Mouse (Mus musculus) T-helper 17 cell (primary cell): ENCODE data around the gene Wif1.

Experiments used
- in situ Hi-C, 2 experiments: fragments of 300-600 bp; cut with MboI, MseI; formaldehyde crosslinking; loops; 1 replicate in 1 of 2; 2 replicates in 1 of 2; pipeline ENCODE4 v1.15.1; 2025; ENCODE audit warnings: high pct_unique_total_duplicates in 2 of 2

Wif1 gene

DNA sequence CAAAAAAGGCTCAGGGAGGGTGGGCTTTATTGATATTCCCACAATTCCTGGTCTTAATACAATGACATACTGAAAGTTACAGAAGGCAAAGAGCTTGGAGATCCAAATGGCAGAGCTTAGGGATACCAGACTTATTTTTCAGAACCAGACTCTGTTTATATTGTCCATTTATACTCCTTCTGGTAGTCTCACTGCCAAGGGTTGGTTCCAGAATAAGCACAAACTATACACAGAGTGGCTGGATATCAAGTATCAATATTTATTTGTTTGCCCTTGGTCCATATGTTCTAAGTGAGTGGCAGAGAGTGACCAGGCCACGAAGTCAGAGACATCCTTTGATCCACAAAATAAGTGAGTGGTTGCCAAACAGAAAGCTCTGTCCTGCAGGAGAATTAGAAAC lies 34.2 kb downstream of the Wif1 start:
- in situ Hi-C loops = loop anchor here in 1 of 2 experiments (10.0 kb wide), 1 partner anchor 1827 kb away; no protein-coding TSS in a partner anchor

DNA sequence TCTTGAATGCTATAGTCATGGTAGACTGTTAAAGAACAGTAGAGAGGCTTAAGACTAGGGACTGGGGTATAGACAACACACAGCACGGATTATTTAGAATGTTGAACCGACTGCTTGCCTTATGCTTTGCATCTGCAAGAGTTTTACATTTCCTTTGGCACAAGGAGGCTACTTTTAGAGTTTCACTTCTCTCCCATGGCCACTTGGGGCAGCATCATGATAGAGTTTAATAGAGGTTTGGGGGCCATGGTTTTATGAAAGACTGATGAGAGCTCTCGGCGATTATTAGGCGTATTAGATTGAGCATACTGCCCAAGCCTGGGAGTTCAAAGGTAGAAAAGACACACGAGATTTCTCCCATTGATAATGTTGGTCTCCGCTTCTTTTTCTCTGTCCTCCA lies 37.0 kb downstream of the Wif1 start:
- in situ Hi-C loops = no loop called here

GRCm38 (mm10) chr10:121080500-121080899 lies 46.7 kb downstream of the Wif1 start:
- in situ Hi-C loops = no loop called here

DNA sequence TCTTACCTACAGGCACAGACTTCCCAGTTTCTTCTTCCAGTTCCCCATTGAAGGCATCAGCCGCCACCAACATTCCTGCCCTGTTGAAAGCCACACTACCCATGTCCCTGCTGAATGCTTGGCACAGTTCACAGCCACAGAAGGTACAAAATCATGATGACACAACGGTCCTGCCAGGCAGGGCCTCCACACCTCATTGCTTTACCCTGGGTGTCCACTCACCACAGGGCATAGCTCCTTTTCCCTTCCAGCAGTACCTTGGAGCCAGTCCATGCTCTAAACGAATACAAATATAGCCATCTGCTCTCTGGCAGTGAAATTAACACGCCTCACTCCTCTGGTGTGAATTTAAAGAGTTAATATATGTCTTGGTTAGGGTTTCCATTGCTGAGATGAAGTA lies 49.1 kb downstream of the Wif1 start:
- in situ Hi-C loops = no loop called here

GRCm38 (mm10) chr10:121083512-121083911 lies 49.8 kb downstream of the Wif1 start:
- in situ Hi-C loops = no loop called here

DNA sequence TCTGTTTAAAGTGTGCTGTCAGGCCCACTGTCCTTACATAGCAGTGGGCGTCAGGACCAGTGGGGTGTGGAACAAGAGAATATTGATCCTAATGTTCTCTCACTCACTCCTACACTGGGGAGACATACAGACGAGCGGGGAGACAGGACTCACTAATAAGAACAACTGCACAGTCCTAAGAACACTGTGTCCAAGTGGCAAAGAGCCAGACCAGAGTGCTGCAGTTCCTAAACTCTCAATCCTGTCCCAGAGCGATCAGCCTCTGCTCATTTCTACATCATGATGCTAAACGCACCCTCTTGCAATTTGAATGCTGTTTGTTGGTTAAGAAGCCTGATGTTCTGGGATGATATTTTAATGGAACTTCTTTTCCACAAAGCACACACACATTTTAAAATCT lies 54.9 kb downstream of the Wif1 start:
- in situ Hi-C loops = no loop called here

GRCm38 (mm10) chr10:121089312-121089711 lies 55.6 kb downstream of the Wif1 start:
- in situ Hi-C loops = no loop called here

GRCm38 (mm10) chr10:121090006-121090405 lies 56.2 kb downstream of the Wif1 start:
- in situ Hi-C loops = no loop called here

- in situ Hi-C loops = no loop called here
Measured at GRCm38 (mm10) chr10:121095948-121096347, 62.2 kb downstream of the Wif1 start.

- in situ Hi-C loops = no loop called here
Measured at GRCm38 (mm10) chr10:121098263-121098662, 64.5 kb downstream of the Wif1 start.

GRCm38 (mm10) chr10:121099658-121100057 lies 65.9 kb downstream of the Wif1 start:
- in situ Hi-C loops = no loop called here

- in situ Hi-C loops = no loop called here
Measured at GRCm38 (mm10) chr10:121116115-121116514, 82.4 kb downstream of the Wif1 start.

- in situ Hi-C loops = no loop called here
Measured at GRCm38 (mm10) chr10:121116636-121117035, 82.9 kb downstream of the Wif1 start.

DNA sequence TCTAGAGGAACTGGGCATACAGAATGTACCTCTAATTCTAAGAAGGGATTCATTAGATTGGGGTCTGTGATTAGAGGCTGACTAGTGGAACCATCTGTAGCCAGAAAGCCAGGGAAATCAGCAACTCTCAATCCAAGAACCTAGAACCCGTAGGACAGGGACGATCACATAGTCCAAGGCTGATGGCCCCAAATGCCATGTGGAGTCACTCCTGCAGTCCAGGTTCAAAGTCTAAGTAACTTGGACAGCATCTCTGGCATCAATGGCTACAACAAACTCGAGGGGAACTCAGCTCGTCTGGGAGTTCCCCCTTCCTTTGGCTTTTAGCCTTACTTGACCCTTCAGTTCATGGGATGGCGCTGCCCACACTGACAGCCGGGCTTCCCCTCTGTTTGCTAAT lies 87.0 kb downstream of the Wif1 start:
- in situ Hi-C loops = loop anchor here in 1 of 2 experiments (5.0 kb wide), 1 partner anchor 127 kb away; no protein-coding TSS in a partner anchor

DNA sequence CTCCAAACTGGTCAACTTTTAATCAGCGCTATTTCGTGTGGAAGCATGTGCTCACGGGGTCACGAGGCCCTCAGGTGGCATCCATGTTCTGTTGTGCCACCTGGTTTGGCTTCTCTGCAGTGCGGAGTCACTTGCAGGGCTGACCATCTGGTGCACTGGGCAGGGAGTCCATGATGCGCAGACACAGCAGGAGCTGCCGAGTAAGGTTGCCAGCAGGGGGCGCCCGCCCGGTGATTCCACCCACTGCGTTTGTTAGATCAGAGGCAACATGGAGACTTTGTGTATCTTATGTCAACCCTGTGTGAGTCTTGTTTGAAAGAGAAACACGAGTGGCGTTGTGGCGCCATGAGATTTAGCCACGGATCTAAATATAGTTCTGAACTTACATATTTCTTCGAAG lies 90.7 kb downstream of the Wif1 start:
- in situ Hi-C loops = loop anchor here in 1 of 2 experiments (5.0 kb wide), 1 partner anchor 123 kb away; no protein-coding TSS in a partner anchor

- in situ Hi-C loops = loop anchor here in 1 of 2 experiments (5.0 kb wide), 1 partner anchor 128 kb away; no protein-coding TSS in a partner anchor
Measured at GRCm38 (mm10) chr10:121129000-121129925, 95.5 kb downstream of the Wif1 start.
